Mouse (Mus musculus) limb, embryonic 12.5 days (tissue): ENCODE data around the gene Nol11. TPM values are rescaled to one million over a fixed set of nuclear protein-coding genes. Genes with fewer than 3 reads are reported as not detected.
A peak's percentile ranks its signal among the peaks of the same experiment; 100 is the strongest.
"Not testable (repeated sequence)": the region's sequence is repeated elsewhere in the genome, so short reads cannot be mapped to it uniquely, and the experiment has no call there.

Source experiments
- ATAC-seq: fragments of 200-750 bp; cut with Nextera tagmentation; 2 replicates; pipeline ENCODE4 v1.8.0; 2017; ENCODE audit warnings: low read depth, moderate TSS enrichment; ENCODE audit not compliant: insufficient number of reproducible peaks, insufficient read depth, low FRiP score, low TSS enrichment
- H3K27ac ChIP-seq: fragments of 300-500 bp; sonication (generic); 2 replicates; pipeline ENCODE4 v1.5.1; 2016; ENCODE audit warnings: mild to moderate bottlenecking, moderate library complexity
- H3K27me3 ChIP-seq: fragments of 300-500 bp; sonication (generic); 2 replicates; pipeline ENCODE4 v1.6.1; 2016; ENCODE audit warnings: mild to moderate bottlenecking, moderate library complexity
- H3K36me3 ChIP-seq: fragments of 300-500 bp; sonication (generic); 2 replicates; pipeline ENCODE4 v1.6.1; 2016; ENCODE audit warnings: mild to moderate bottlenecking, moderate library complexity
- H3K4me1 ChIP-seq: fragments of 300-500 bp; sonication (generic); replicated peaks from 2 replicates; pipeline ENCODE4 v1.6.1; 2016
- H3K4me2 ChIP-seq: fragments of 300-500 bp; sonication (generic); 2 replicates; pipeline ENCODE4 v1.6.1; 2016; ENCODE audit warnings: mild to moderate bottlenecking, moderate library complexity
- H3K4me3 ChIP-seq: fragments of 300-500 bp; sonication (generic); replicated peaks from 2 replicates; pipeline ENCODE4 v1.5.1; 2016; ENCODE audit warnings: mild to moderate bottlenecking
- H3K9ac ChIP-seq: fragments of 300-500 bp; sonication (generic); replicated peaks from 2 replicates; pipeline ENCODE4 v1.6.1; 2016; ENCODE audit warnings: mild to moderate bottlenecking, moderate library complexity
- H3K9me3 ChIP-seq: fragments of 300-500 bp; sonication (generic); 2 replicates; pipeline ENCODE4 v1.6.1; 2016; ENCODE audit warnings: mild to moderate bottlenecking, moderate library complexity
- WGBS: fragments of 180-500 bp; shearing (Covaris S2); methylation state at CpG from one replicate; pipeline ENCODE4 v1.1.7; 2016; 5-methylcytosine and 5-hydroxymethylcytosine counted together
- polyA plus RNA-seq: library from polyadenylated mRNA; unstranded; fragments of >200 nt; fragmentation: Nextera tagmentation; extraction: Ambion mirVana; gene quantifications from 2 replicates; pipeline ENCODE4 v1.2.1, GENCODE M21; 2016

The Nol11 gene
- polyA plus RNA-seq, 1 experiment from 2014 or later: 72.7 TPM

- Histone ChIP-seq H3K36me3 (no peaks in the 10 kb centered on the region; the same call in 1 of the 2 replicates), H3K4me1 (peaks cover 19% of the 10 kb centered on the region), H3K9ac (peak overlapping the region; percentile 97), H3K27me3 (no peaks in the 10 kb centered on the region), H3K4me3 (peak overlapping the region; percentile 94), H3K27ac (peak overlapping the region; percentile 97), H3K4me2 (peak overlapping the region; percentile 83), H3K9me3 (no peaks in the 10 kb centered on the region)
- WGBS: 0% methylated on average over 16 of the region's 16 CpGs
- ATAC-seq: peak; percentile 54
These were observed 56.8 kb downstream of the Nol11 start for GRCm38 (mm10) chr11:107132426-107132825.

- WGBS: under 1% methylated on average over 35 of the region's 94 CpGs
- ATAC-seq: peak; percentile 94
These were observed 57.3 kb downstream of the Nol11 start, which contains the start of gene Bptf for GRCm38 (mm10) chr11:107131749-107132421. Bptf (minus strand) TSS chr11:107132127.

GRCm38 (mm10) chr11:107130879-107131748, 58.1 kb downstream of the Nol11 start:
- H3K27me3 ChIP-seq: no peaks in the 10 kb centered on the region
- under 1% methylated on average over 53 of the region's 65 CpGs for WGBS
- no peaks in the 10 kb centered on the region for H3K9me3 ChIP-seq
- peak overlapping the region; percentile 94 for H3K4me3 ChIP-seq
- no peaks in the 10 kb centered on the region; the same call in 1 of the 2 replicates for H3K36me3 ChIP-seq
- H3K9ac ChIP-seq: peak overlapping the region; percentile 97
- H3K27ac ChIP-seq: peak overlapping the region; percentile 97
- ATAC-seq: peak; percentile 78
- peak overlapping the region; percentile 79 for H3K4me2 ChIP-seq
- peaks cover 19% of the 10 kb centered on the region for H3K4me1 ChIP-seq

More at GRCm38 (mm10) chr11:107131749-107132421, 57.3 kb downstream of the Nol11 start, which contains the start of gene Bptf:
- peak within 1 kb of the TSS; percentile 83 for H3K4me2 ChIP-seq
- H3K36me3 ChIP-seq: no peaks in the 10 kb centered on the region; the same call in 1 of the 2 replicates
- peaks cover 19% of the 10 kb centered on the region for H3K4me1 ChIP-seq
- peak within 1 kb of the TSS; percentile 94 for H3K4me3 ChIP-seq
- H3K27me3 ChIP-seq: no peaks in the 10 kb centered on the region
- H3K9ac ChIP-seq: peak within 1 kb of the TSS; percentile 97
- peak within 1 kb of the TSS; percentile 97 for H3K27ac ChIP-seq
- H3K9me3 ChIP-seq: no peaks in the 10 kb centered on the region

GRCm38 (mm10) chr11:107130221-107130788, 58.9 kb downstream of the Nol11 start:
- Histone ChIP-seq H3K9me3 (no peaks in the 10 kb centered on the region), H3K4me2 (peak overlapping the region; percentile 79), H3K27ac (peak overlapping the region; percentile 97), H3K36me3 (no peaks in the 10 kb centered on the region; the same call in 1 of the 2 replicates), H3K4me1 (peaks cover 19% of the 10 kb centered on the region), H3K27me3 (no peaks in the 10 kb centered on the region), H3K4me3 (peak overlapping the region; percentile 94), H3K9ac (peak overlapping the region; percentile 97)
- WGBS: 5% methylated on average over 18 of the region's 18 CpGs
- ATAC-seq: no peak

- 21% methylated on average over 2 of the region's 2 CpGs for WGBS
- Histone ChIP-seq H3K4me3 (peak overlapping the region; percentile 94), H3K36me3 (no peaks in the 10 kb centered on the region; the same call in 1 of the 2 replicates), H3K4me2 (peak overlapping the region; percentile 79), H3K27me3 (no peaks in the 10 kb centered on the region), H3K9me3 (no peaks in the 10 kb centered on the region), H3K9ac (peak overlapping the region; percentile 97), H3K4me1 (peaks cover 23% of the 10 kb centered on the region), H3K27ac (no peak overlapping the region)
- no peak for ATAC-seq
These were observed 59.5 kb downstream of the Nol11 start for GRCm38 (mm10) chr11:107129641-107130040.

GRCm38 (mm10) chr11:107126716-107127115, 62.5 kb downstream of the Nol11 start:
- H3K4me1 ChIP-seq: peaks cover 25% of the 10 kb centered on the region
- not testable (repeated sequence) for H3K27ac ChIP-seq, H3K36me3 ChIP-seq, H3K9me3 ChIP-seq, H3K9ac ChIP-seq, H3K4me2 ChIP-seq, H3K4me3 ChIP-seq, H3K27me3 ChIP-seq, ATAC-seq
- WGBS: 75% methylated on average over 1 of the region's 2 CpGs

- Histone ChIP-seq H3K27me3 (no peaks in the 10 kb centered on the region), H3K4me3 (no peak overlapping the region), H3K4me1 (peaks cover 25% of the 10 kb centered on the region), H3K4me2 (no peak overlapping the region), H3K9me3 (no peaks in the 10 kb centered on the region), H3K27ac (no peak overlapping the region), H3K9ac (no peak overlapping the region), H3K36me3 (peaks cover 10% of the 10 kb centered on the region)
- no peak for ATAC-seq
- 94% methylated on average over 4 of the region's 4 CpGs for WGBS
These were observed 64.2 kb downstream of the Nol11 start for GRCm38 (mm10) chr11:107125011-107125410.

GRCm38 (mm10) chr11:107124327-107124731, 64.9 kb downstream of the Nol11 start:
- Histone ChIP-seq H3K4me2 (no peak overlapping the region), H3K9me3 (no peaks in the 10 kb centered on the region), H3K9ac (0 out of 2 replicates have a peak overlapping the region, but pooled peaks have one; percentile 12), H3K27ac (no peak overlapping the region), H3K4me3 (no peak overlapping the region), H3K36me3 (peaks cover 10% of the 10 kb centered on the region), H3K27me3 (no peaks in the 10 kb centered on the region), H3K4me1 (peaks cover 18% of the 10 kb centered on the region)
- 44% methylated on average over 7 of the region's 7 CpGs for WGBS
- ATAC-seq: no peak

GRCm38 (mm10) chr11:107117789-107118188, 71.4 kb downstream of the Nol11 start:
- no peak overlapping the region for H3K4me3 ChIP-seq
- H3K27me3 ChIP-seq: no peaks in the 10 kb centered on the region
- WGBS: 83% methylated on average over 12 of the region's 12 CpGs
- H3K36me3 ChIP-seq: peaks cover 10% of the 10 kb centered on the region
- peaks cover 31% of the 10 kb centered on the region for H3K4me1 ChIP-seq
- no peak overlapping the region for H3K9ac ChIP-seq
- H3K9me3 ChIP-seq: no peaks in the 10 kb centered on the region
- no peak for ATAC-seq
- H3K27ac ChIP-seq: no peak overlapping the region
- no peak overlapping the region for H3K4me2 ChIP-seq
